Mouse (Mus musculus) gastrocnemius, postnatal 4 days (tissue): ENCODE results near the gene Prpf40b. TPM values are rescaled to one million over a fixed set of nuclear protein-coding genes. Genes with fewer than 3 reads are reported as not detected.

Experiments
- total RNA-seq, 2 experiments: library from RNA; stranded (reverse); gene quantifications; 2 replicates each; pipeline ENCODE4 v1.2.3; 2021

The Prpf40b gene
- total RNA-seq, 2 experiments from 2014 or later = 32.6 to 34.5 TPM

Other genes starting within 250 kb of the Prpf40b start
- gene Prph, start 239.9 kb upstream of the Prpf40b start, total RNA-seq = 1 to 10 TPM; 3.0 to 4.7 TPM
- 10 to 100 TPM in 1 of 2 experiments, 1 to 10 TPM in 1; 5.9 to 10.6 TPM for gene Troap, start 220.5 kb upstream of the Prpf40b start, total RNA-seq
- not detected for gene C1ql4, start 207.3 kb upstream of the Prpf40b start, total RNA-seq
- gene Dnajc22, start 201.9 kb upstream of the Prpf40b start, total RNA-seq = not detected
- gene Spats2, start 169.2 kb upstream of the Prpf40b start, total RNA-seq = 10 to 100 TPM; 21.4 to 22.4 TPM
- gene Kcnh3, start 70.2 kb upstream of the Prpf40b start, total RNA-seq = under 1 TPM; 0.10 to 0.13 TPM
- gene Mcrs1, start 43.1 kb upstream of the Prpf40b start, total RNA-seq = 10 to 100 TPM; 55.6 to 59.3 TPM
- not detected for gene Fam186b, start 801 bp downstream of the Prpf40b start, total RNA-seq
- gene Fmnl3, start 75.4 kb downstream of the Prpf40b start, total RNA-seq = 10 to 100 TPM; 32.3 to 35.7 TPM
- 100 to 1,000 TPM; 205 to 215 TPM for gene Tmbim6, start 97.8 kb downstream of the Prpf40b start, total RNA-seq
- gene Nckap5l, start 162.7 kb downstream of the Prpf40b start, total RNA-seq = 10 to 100 TPM; 37.2 to 39.4 TPM
- 1 to 10 TPM; 7.2 to 7.4 TPM for gene Bcdin3d, start 179.6 kb downstream of the Prpf40b start, total RNA-seq
- gene Faim2, start 233.1 kb downstream of the Prpf40b start, total RNA-seq = not detected